Mouse (Mus musculus) colon, adult 2 months (tissue): ENCODE data around the gene Jaml. TPM values are rescaled to one million over a fixed set of nuclear protein-coding genes. Genes with fewer than 3 reads are reported as not detected.

ENCODE experiments used
- polyA plus RNA-seq: library from polyadenylated mRNA; depleted of rRNA; stranded (reverse); fragments of >200 nt; gene quantifications from 2 replicates; pipeline ENCODE4 v1.2.3, GENCODE M21; 2012; rRNA removed

Jaml gene
- polyA plus RNA-seq, result 0.30 and 0.58 TPM in 2 replicates

GRCm38 (mm10) chr9:45079011-45079410 lies at the start of gene Jaml:
Jaml (plus strand) TSS chr9:45079183.

GRCm38 (mm10) chr9:45039499-45039898 lies 39.5 kb upstream of the Jaml start, which contains the start of gene Mpzl2:
Mpzl2 (plus strand) TSS chr9:45039799.

GRCm38 (mm10) chr9:45055082-45055713 lies 23.8 kb upstream of the Jaml start, which contains the start of gene Mpzl3:
Mpzl3 (plus strand) TSS chr9:45055186.

GRCm38 (mm10) chr9:45117741-45118431 lies 38.9 kb downstream of the Jaml start, which contains the start of gene Scn2b:
Scn2b (plus strand) TSS chr9:45117782.

GRCm38 (mm10) chr9:45138191-45139032 lies 59.4 kb downstream of the Jaml start, which contains the start of gene Scn4b:
Scn4b (plus strand) TSS chr9:45138395.

Other genes with a start within 250 kb of the Jaml start
- 10.3 and 14.7 TPM in 2 replicates for gene Kmt2a, start 197.9 kb upstream of the Jaml start, polyA plus RNA-seq
- 165 and 211 TPM in 2 replicates for gene Atp5l, start 158.4 kb upstream of the Jaml start, polyA plus RNA-seq
- gene Ube4a, start 113.6 kb upstream of the Jaml start, polyA plus RNA-seq, result 5.5 and 6.8 TPM in 2 replicates
- gene Cd3g, start 98.8 kb upstream of the Jaml start, polyA plus RNA-seq, result 0.41 and 0.56 TPM in 2 replicates
- 0.43 and 0.58 TPM in 2 replicates for gene Cd3d, start 97.4 kb upstream of the Jaml start, polyA plus RNA-seq
- gene Cd3e, start 69.6 kb upstream of the Jaml start, polyA plus RNA-seq, result 1.3 TPM in 2 replicates
- 17.2 and 24.3 TPM in 2 replicates for gene Mpzl2, start 39.4 kb upstream of the Jaml start, polyA plus RNA-seq
- gene Mpzl3, start 24.0 kb upstream of the Jaml start, polyA plus RNA-seq, result 6.0 and 10.1 TPM in 2 replicates
- 0.58 and 0.86 TPM in 2 replicates for gene Scn2b, start 38.6 kb downstream of the Jaml start, polyA plus RNA-seq
- 0.10 and 0.13 TPM in 2 replicates for gene Scn4b, start 59.2 kb downstream of the Jaml start, polyA plus RNA-seq
- 0.13 TPM in 2 replicates for gene BC049352, start 102.8 kb downstream of the Jaml start, polyA plus RNA-seq
- 110 and 143 TPM in 2 replicates for gene Tmprss4, start 124.9 kb downstream of the Jaml start, polyA plus RNA-seq
- gene Il10ra, start 190.0 kb downstream of the Jaml start, polyA plus RNA-seq, result 3.7 and 3.8 TPM in 2 replicates
- 2.0 and 2.5 TPM in 2 replicates for gene Tmprss13, start 239.9 kb downstream of the Jaml start, polyA plus RNA-seq